Mouse (Mus musculus) small intestine, adult 2 months (tissue): ENCODE measurements around the gene Nedd9. TPM values are rescaled to one million over a fixed set of nuclear protein-coding genes. Genes with fewer than 3 reads are reported as not detected.

Experiments used
- H3K27ac ChIP-seq: fragments of 200-500 bp; 2 replicates; pipeline ENCODE4 v1.5.1; 2012; ENCODE audit warnings: low read depth, low read length, control low read depth, inconsistent platforms; ENCODE audit not compliant: insufficient read depth
- H3K27me3 ChIP-seq: fragments of 200-500 bp; 2 replicates; pipeline ENCODE4 v1.6.1; 2012; ENCODE audit warnings: mild to moderate bottlenecking, moderate library complexity, low read length, inconsistent platforms; ENCODE audit not compliant: control insufficient read depth, insufficient read depth
- H3K36me3 ChIP-seq: fragments of 200-500 bp; 2 replicates; pipeline ENCODE4 v1.6.1; 2012; ENCODE audit warnings: mild to moderate bottlenecking, low read length, control low read depth, inconsistent platforms; ENCODE audit not compliant: control insufficient read depth, insufficient read depth
- H3K4me1 ChIP-seq: fragments of 200-500 bp; 2 replicates; pipeline ENCODE4 v1.6.1; 2012; ENCODE audit warnings: low read length, inconsistent platforms, mixed read lengths; ENCODE audit not compliant: control insufficient read depth, insufficient read depth, insufficient read length
- H3K4me3 ChIP-seq: fragments of 200-500 bp; 2 replicates; pipeline ENCODE4 v1.5.1; 2012; ENCODE audit warnings: low read depth, mild to moderate bottlenecking, control low read depth, inconsistent platforms, low read length, moderate library complexity
- CTCF ChIP-seq: fragments of 200-500 bp; IDR thresholded peaks from 2 replicates; pipeline ENCODE4 v1.5.1; 2012; ENCODE audit warnings: low read depth, mild to moderate bottlenecking, control low read depth, inconsistent platforms, low read length, moderate library complexity, mixed read lengths; ENCODE audit not compliant: insufficient replicate concordance, insufficient read length; ENCODE audit errors: extremely low read depth
- POLR2A ChIP-seq: fragments of 200-500 bp; IDR thresholded peaks from 2 replicates; pipeline ENCODE4 v1.6.1; 2012; ENCODE audit warnings: low read depth, mild to moderate bottlenecking, control low read depth, inconsistent platforms, low read length, moderate library complexity
- WGBS: fragments of 180-500 bp; shearing (Covaris S2); methylation state at CpG from one replicate; pipeline ENCODE4 v1.1.7; 2018; 5-methylcytosine and 5-hydroxymethylcytosine counted together
- polyA plus RNA-seq: library from polyadenylated mRNA; depleted of rRNA; stranded (reverse); fragments of >200 nt; gene quantifications from 2 replicates; pipeline ENCODE4 v1.2.3, GENCODE M21; 2012

Nedd9 gene
- polyA plus RNA-seq, 1 experiment: 18.1 TPM

DNA sequence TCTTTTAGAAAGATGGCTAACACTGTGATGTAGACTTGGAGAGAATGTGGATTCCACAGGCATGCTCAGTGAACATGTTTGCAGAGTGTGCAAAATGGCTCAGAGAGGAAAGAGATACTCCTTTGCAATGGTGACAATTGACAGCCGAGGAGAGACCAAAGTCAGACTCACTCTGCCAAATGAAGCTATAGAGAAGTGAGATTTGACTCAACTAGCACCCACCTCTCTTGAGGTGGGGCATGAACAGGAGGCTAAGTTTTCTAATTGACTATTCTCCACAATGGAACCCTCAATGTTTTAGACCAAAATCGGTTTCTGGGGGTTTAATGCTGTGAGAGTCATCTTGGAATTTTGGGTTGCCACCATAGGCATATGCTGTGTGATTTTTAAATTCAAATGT lies 17.8 kb upstream of the Nedd9 start:
- Histone ChIP-seq H3K27me3 (no peaks in the 10 kb centered on the region), H3K36me3 (no peaks in the 10 kb centered on the region), H3K27ac (no peak overlapping the region), H3K4me1 (no peaks in the 10 kb centered on the region; the same call in 1 of the 2 replicates), H3K4me3 (no peak overlapping the region)
- TF ChIP-seq POLR2A: no peak
- TF ChIP-seq CTCF: no peak
- WGBS: 84% methylated on average over 2 of the region's 2 CpGs

- no peak overlapping the region for H3K27ac ChIP-seq
- WGBS: 77% methylated on average over 2 of the region's 2 CpGs
These were observed 17.3 kb upstream of the Nedd9 start for GRCm38 (mm10) chr13:41504448-41504847.

DNA sequence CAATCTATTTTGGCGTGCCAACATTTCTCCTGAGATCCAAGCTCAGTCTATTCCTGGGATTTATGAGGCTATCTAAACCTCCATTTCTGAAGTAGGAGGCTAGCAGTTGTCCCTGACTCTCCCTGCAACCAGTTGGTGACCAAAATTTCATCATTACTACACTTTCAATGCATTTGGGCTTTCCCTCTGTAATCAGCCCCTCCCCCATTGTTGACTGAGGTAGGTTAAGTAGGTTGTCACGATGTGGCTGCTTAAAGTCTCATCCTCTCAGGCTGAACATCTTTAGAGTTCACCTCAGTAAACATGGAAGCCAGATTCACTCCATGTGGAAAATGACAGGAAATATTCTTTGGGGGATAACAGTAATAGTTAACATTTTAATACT lies 15.7 kb upstream of the Nedd9 start:
- WGBS: 60% methylated on average over 2 of the region's 2 CpGs
- TF ChIP-seq CTCF (no peak), POLR2A (no peak)
- no peak overlapping the region for H3K4me3 ChIP-seq
- no peak overlapping the region; the same call in 1 of the 2 replicates for H3K27ac ChIP-seq
- no peaks in the 10 kb centered on the region for H3K27me3 ChIP-seq
- no peaks in the 10 kb centered on the region for H3K36me3 ChIP-seq
- no peaks in the 10 kb centered on the region; the same call in 1 of the 2 replicates for H3K4me1 ChIP-seq

More at GRCm38 (mm10) chr13:41504448-41504847, 17.3 kb upstream of the Nedd9 start:
- no peaks in the 10 kb centered on the region; the same call in 1 of the 2 replicates for H3K4me1 ChIP-seq
- H3K4me3 ChIP-seq: no peak overlapping the region
- TF ChIP-seq POLR2A: no peak
- TF ChIP-seq CTCF: no peak
- H3K36me3 ChIP-seq: no peaks in the 10 kb centered on the region
- no peaks in the 10 kb centered on the region for H3K27me3 ChIP-seq

DNA sequence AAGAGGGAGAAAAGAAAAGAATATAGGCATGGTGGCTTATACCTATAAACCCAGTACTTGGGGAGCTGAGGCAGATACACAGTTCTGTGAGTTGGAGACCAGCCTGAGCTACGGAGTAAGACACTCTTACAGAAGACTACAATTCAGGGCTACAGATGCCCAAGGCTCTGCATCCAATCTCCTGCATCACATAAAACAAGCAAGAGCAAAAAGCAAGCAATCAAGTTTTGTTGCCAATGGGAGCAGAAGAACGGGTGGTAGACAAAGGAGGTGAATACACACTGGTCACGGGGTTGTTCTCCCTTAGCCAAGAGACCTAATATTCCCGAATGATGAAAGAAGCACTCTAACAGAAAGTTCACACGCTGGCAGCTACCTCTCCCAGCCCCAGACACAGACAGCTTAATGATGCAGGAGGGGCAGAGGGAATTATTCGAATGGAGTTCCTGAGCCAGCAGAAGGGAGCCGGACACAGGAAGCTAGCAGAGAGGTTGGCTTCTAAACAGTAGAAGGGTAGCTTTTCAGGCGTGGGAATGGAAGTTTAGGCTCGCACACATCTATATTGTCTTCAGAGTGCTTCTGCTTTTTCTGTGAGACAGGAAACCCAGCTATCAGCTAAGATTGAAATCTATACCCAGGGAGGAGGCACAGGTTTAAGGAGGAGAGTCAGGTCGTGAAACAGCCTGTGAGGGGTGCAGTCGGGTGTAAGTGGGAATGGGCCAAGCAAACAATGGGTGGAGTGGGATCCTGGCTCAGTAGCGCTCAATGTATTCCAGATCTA lies 15.2 kb upstream of the Nedd9 start:
- Histone ChIP-seq H3K27me3 (no peaks in the 10 kb centered on the region), H3K36me3 (no peaks in the 10 kb centered on the region), H3K4me1 (no peaks in the 10 kb centered on the region; the same call in 1 of the 2 replicates), H3K4me3 (no peak overlapping the region), H3K27ac (no peak overlapping the region; the same call in 1 of the 2 replicates)
- TF ChIP-seq POLR2A (no peak), CTCF (no peak)
- 58% methylated on average over 12 of the region's 12 CpGs for WGBS

- H3K27me3 ChIP-seq: no peaks in the 10 kb centered on the region
- WGBS: 83% methylated on average over 3 of the region's 3 CpGs
- no peak for TF ChIP-seq CTCF
- H3K4me3 ChIP-seq: no peak overlapping the region
- no peak overlapping the region for H3K27ac ChIP-seq
- no peaks in the 10 kb centered on the region for H3K36me3 ChIP-seq
- H3K4me1 ChIP-seq: no peaks in the 10 kb centered on the region; the same call in 1 of the 2 replicates
These were observed 13.6 kb upstream of the Nedd9 start for GRCm38 (mm10) chr13:41500793-41501192.

DNA sequence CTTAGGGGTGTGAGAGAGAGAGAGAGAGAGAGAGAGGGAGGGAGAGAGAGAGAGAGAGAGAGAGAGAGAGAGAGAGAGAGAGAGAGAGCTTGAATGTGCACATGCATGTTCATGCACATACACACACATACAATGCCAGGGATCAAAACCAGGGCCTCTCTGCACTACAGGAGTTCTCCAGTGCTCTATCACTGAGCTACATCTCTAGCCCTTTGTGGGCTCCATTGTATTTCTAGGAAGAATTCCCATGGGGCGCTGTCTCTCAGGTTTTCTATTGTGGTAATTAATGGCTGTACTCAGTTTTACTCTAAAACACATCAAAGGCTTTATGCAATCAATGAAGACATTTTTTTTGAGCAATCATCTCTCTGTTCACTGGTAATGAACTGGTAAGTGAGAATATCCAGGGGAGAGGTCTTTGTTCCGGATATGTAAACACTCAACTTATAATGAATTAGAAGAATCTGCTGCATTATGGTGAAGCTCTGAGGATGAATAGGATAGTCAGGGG lies 11.5 kb upstream of the Nedd9 start:
- H3K27ac ChIP-seq: no peak overlapping the region
- WGBS: 92% methylated on average over 2 of the region's 2 CpGs
- no peaks in the 10 kb centered on the region for H3K4me1 ChIP-seq
- no peaks in the 10 kb centered on the region for H3K27me3 ChIP-seq
- H3K36me3 ChIP-seq: no peaks in the 10 kb centered on the region
- TF ChIP-seq CTCF: no peak
- no peak for TF ChIP-seq POLR2A
- no peak overlapping the region for H3K4me3 ChIP-seq

- Histone ChIP-seq H3K36me3 (no peaks in the 10 kb centered on the region), H3K27ac (no peak overlapping the region), H3K4me1 (no peaks in the 10 kb centered on the region), H3K4me3 (no peak overlapping the region), H3K27me3 (no peaks in the 10 kb centered on the region)
- TF ChIP-seq CTCF (no peak), POLR2A (no peak)
- 81% methylated on average over 2 of the region's 2 CpGs for WGBS
These were observed 7.5 kb upstream of the Nedd9 start for GRCm38 (mm10) chr13:41494681-41495080.
